Mouse (Mus musculus) heart, adult 10 weeks (tissue): Measurements from ENCODE around the gene Atp8a2. TPM values are rescaled to one million over a fixed set of nuclear protein-coding genes. Genes with fewer than 3 reads are reported as not detected.

ENCODE experiments used
- polyA plus RNA-seq: library from polyadenylated mRNA; stranded (reverse); fragments of 350-450 nt; fragmentation: Illumina TruSeq; extraction: RNeasy Lipid Tissue Mini Kit (QIAGEN cat#74804); gene quantifications from one replicate; pipeline ENCODE4 v1.2.3, GENCODE M21; 2014; ENCODE audit warnings: low read depth, low replicate concordance

The Atp8a2 gene
- polyA plus RNA-seq: 3.1 TPM

GRCm38 (mm10) chr14:60196884-60197283 lies at the start of gene Atp8a2:
TSS of gene Atp8a2 (minus strand) at chr14:60197179.

GRCm38 (mm10) chr14:59625158-59625805 lies 571.7 kb downstream of the Atp8a2 start, which contains the start of gene Shisa2:
TSS of gene Shisa2 (plus strand) at chr14:59625308.

GRCm38 (mm10) chr14:59597398-59598259 lies 599.4 kb downstream of the Atp8a2 start, which contains the start of gene Cdadc1:
TSS of gene Cdadc1 (minus strand) at chr14:59597959.

Other genes starting within 250 kb of the Atp8a2 start
- gene Nupl1, start 54.3 kb upstream of the Atp8a2 start, polyA plus RNA-seq: not detected
- gene Gm49336, start 54.3 kb upstream of the Atp8a2 start, polyA plus RNA-seq: 22.9 TPM
- gene Mtmr6, start 68.0 kb upstream of the Atp8a2 start, polyA plus RNA-seq: 32.5 TPM
- gene Amer2, start 176.1 kb upstream of the Atp8a2 start, polyA plus RNA-seq: not detected